Mouse (Mus musculus): ENCODE results near the gene Nol9. TPM values are rescaled to one million over a fixed set of nuclear protein-coding genes. Genes with fewer than 3 reads are reported as not detected.

Nol9 gene
- polyA plus RNA-seq, 1 experiment from 2014 or later: 20.5 TPM

GRCm38 (mm10) chr4:152072655-152073054 is 33.5 kb downstream of the Nol9 start:
- ATAC-seq (replicated peaks; ENCODE audit: low FRiP score, low read depth) (no peak), DNase-seq (ENCODE audit: low spot score) (no peak)
- H3K9ac ChIP-seq (ENCODE audit: low read depth, low read length): no peak overlapping the region
- H3K4me1 ChIP-seq (replicated peaks; ENCODE audit: insufficient read depth, low read length): no peaks in the 10 kb centered on the region; the same call in 1 of the 2 replicates
- no peak overlapping the region for H3K27ac ChIP-seq
- no peak for TF ChIP-seq CTCF (IDR thresholded peaks at IDR 0.05; ENCODE audit: low read depth)
- no peaks in the 10 kb centered on the region for H3K36me3 ChIP-seq (ENCODE audit: insufficient read depth, low read length)
- no peak overlapping the region for H3K4me3 ChIP-seq (replicated peaks; ENCODE audit: low read depth, low read length)
- 61% methylated on average over 10 of the region's 10 CpGs for WGBS
- H3K4me2 ChIP-seq (ENCODE audit: low read length): no peak overlapping the region
- H3K9me3 ChIP-seq (replicated peaks; ENCODE audit: low read length): no peaks in the 10 kb centered on the region
- H3K27me3 ChIP-seq (ENCODE audit: insufficient read depth, low read length): no peaks in the 10 kb centered on the region

- ATAC-seq (replicated peaks; ENCODE audit: low FRiP score, low read depth) (0 out of 2 replicates have a peak, but pooled peaks have one; percentile 24), DNase-seq (ENCODE audit: low spot score) (no peak)
- H3K9ac ChIP-seq (ENCODE audit: low read depth, low read length): no peak overlapping the region
- no peak overlapping the region for H3K27ac ChIP-seq
- no peak for TF ChIP-seq CTCF (IDR thresholded peaks at IDR 0.05; ENCODE audit: low read depth)
- no peaks in the 10 kb centered on the region for H3K9me3 ChIP-seq (replicated peaks; ENCODE audit: low read length)
- H3K4me3 ChIP-seq (replicated peaks; ENCODE audit: low read depth, low read length): no peak overlapping the region
- no peaks in the 10 kb centered on the region for H3K27me3 ChIP-seq (ENCODE audit: insufficient read depth, low read length)
- H3K4me1 ChIP-seq (replicated peaks; ENCODE audit: insufficient read depth, low read length): no peaks in the 10 kb centered on the region; the same call in 1 of the 2 replicates
- WGBS: 77% methylated on average over 6 of the region's 6 CpGs
- no peak overlapping the region for H3K4me2 ChIP-seq (ENCODE audit: low read length)
- H3K36me3 ChIP-seq (ENCODE audit: insufficient read depth, low read length): no peaks in the 10 kb centered on the region
Observed at GRCm38 (mm10) chr4:152073715-152074114, 34.6 kb downstream of the Nol9 start.

DNA sequence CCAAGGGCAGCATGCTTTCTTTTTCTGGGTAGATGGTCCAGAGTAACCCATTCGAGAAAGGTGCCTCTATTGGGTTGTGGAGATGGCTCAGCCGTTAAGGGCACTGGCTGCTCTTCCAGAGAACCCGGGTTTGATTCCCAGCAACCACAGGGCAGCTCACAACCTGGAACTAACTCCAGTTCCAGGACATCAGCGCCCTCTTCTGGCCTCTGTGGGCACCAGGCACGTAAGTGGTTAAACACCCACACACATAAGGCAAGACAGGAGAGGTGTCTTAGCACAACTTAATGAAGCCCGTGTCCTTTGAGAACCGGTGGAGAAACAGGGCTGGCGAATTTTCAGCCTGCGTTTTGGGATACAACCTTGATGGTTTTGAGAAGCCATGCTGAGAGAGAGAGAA is 35.4 kb downstream of the Nol9 start:
- H3K4me2 ChIP-seq (ENCODE audit: low read length): no peak overlapping the region
- peak; percentile 19; the same call in 1 of the 2 replicates for TF ChIP-seq CTCF (IDR thresholded peaks at IDR 0.05; ENCODE audit: low read depth)
- WGBS: 84% methylated on average over 9 of the region's 9 CpGs

DNA sequence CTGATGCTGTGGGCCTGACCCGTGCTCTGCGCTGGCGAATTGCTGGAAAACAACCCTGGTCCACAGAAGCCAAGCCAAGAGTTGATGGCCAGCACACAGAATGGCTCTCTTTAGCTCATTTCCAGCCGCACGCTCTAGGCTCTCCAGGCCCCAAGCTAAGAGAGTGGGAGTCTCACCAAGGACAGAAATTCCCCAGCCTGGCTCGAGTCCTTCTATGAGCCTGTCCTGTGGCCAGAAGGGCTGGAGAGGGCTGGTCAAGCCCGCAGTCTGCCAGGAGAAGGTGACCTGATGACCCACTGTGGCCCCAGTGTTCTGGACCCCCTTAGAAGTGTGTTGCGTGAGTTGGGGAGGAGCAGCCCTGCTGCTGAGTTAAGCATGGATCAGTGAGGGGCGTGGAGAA is 38.1 kb downstream of the Nol9 start:
- ATAC-seq (replicated peaks; ENCODE audit: low FRiP score, low read depth): no peak

More for the DNA sequence above, 35.4 kb downstream of the Nol9 start:
- H3K4me3 ChIP-seq (replicated peaks; ENCODE audit: low read depth, low read length): no peak overlapping the region
- no peaks in the 10 kb centered on the region for H3K9me3 ChIP-seq (replicated peaks; ENCODE audit: low read length)
- no peak overlapping the region for H3K9ac ChIP-seq (ENCODE audit: low read depth, low read length)
- H3K27me3 ChIP-seq (ENCODE audit: insufficient read depth, low read length): no peaks in the 10 kb centered on the region
- ATAC-seq (replicated peaks; ENCODE audit: low FRiP score, low read depth) (no peak), DNase-seq (ENCODE audit: low spot score) (no peak)
- no peaks in the 10 kb centered on the region for H3K36me3 ChIP-seq (ENCODE audit: insufficient read depth, low read length)
- H3K4me1 ChIP-seq (replicated peaks; ENCODE audit: insufficient read depth, low read length): no peaks in the 10 kb centered on the region; the same call in 1 of the 2 replicates
- no peak overlapping the region for H3K27ac ChIP-seq

DNA sequence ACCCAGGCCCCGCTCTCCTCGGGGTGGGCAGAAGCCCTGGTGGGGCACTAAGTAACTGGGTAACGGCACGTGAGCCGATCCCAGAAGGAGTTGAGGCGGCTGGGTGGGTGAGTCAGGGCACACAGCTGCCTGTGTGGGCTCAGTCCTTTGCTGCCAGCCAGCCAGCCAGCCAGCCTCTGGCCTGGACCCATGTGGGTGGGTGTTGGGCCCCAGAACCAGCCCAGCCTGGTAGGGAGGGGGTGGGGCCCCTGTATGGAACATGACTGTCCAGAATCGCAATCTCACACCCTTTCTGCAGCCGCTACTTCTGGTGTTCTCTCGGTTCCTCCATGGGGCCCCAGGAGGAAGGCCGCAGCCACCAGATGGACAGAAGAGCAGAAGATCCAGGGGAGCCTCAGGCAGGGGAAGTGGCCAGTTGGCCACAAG is 39.0 kb downstream of the Nol9 start:
- no peak for TF ChIP-seq CTCF (IDR thresholded peaks at IDR 0.05; ENCODE audit: low read depth)
- no peaks in the 10 kb centered on the region for H3K9me3 ChIP-seq (replicated peaks; ENCODE audit: low read length)
- H3K4me1 ChIP-seq (replicated peaks; ENCODE audit: insufficient read depth, low read length): no peaks in the 10 kb centered on the region; the same call in 1 of the 2 replicates
- DNase-seq (ENCODE audit: low spot score): no peak
- H3K4me2 ChIP-seq (ENCODE audit: low read length): no peak overlapping the region
- H3K27ac ChIP-seq: no peak overlapping the region
- H3K4me3 ChIP-seq (replicated peaks; ENCODE audit: low read depth, low read length): no peak overlapping the region
- H3K36me3 ChIP-seq (ENCODE audit: insufficient read depth, low read length): no peaks in the 10 kb centered on the region
- no peak overlapping the region for H3K9ac ChIP-seq (ENCODE audit: low read depth, low read length)
- ATAC-seq (replicated peaks; ENCODE audit: low FRiP score, low read depth): no peak
- no peaks in the 10 kb centered on the region for H3K27me3 ChIP-seq (ENCODE audit: insufficient read depth, low read length)
- 90% methylated on average over 10 of the region's 10 CpGs for WGBS

More for the DNA sequence above, 38.1 kb downstream of the Nol9 start:
- no peak for TF ChIP-seq CTCF (IDR thresholded peaks at IDR 0.05; ENCODE audit: low read depth)
- Histone ChIP-seq H3K27me3 (ENCODE audit: insufficient read depth, low read length) (no peaks in the 10 kb centered on the region), H3K9ac (ENCODE audit: low read depth, low read length) (no peak overlapping the region), H3K27ac (no peak overlapping the region), H3K4me1 (replicated peaks; ENCODE audit: insufficient read depth, low read length) (no peaks in the 10 kb centered on the region; the same call in 1 of the 2 replicates), H3K36me3 (ENCODE audit: insufficient read depth, low read length) (no peaks in the 10 kb centered on the region), H3K4me2 (ENCODE audit: low read length) (no peak overlapping the region), H3K4me3 (replicated peaks; ENCODE audit: low read depth, low read length) (no peak overlapping the region), H3K9me3 (replicated peaks; ENCODE audit: low read length) (no peaks in the 10 kb centered on the region)
- WGBS: 89% methylated on average over 9 of the region's 9 CpGs
- DNase-seq (ENCODE audit: low spot score): no peak

DNA sequence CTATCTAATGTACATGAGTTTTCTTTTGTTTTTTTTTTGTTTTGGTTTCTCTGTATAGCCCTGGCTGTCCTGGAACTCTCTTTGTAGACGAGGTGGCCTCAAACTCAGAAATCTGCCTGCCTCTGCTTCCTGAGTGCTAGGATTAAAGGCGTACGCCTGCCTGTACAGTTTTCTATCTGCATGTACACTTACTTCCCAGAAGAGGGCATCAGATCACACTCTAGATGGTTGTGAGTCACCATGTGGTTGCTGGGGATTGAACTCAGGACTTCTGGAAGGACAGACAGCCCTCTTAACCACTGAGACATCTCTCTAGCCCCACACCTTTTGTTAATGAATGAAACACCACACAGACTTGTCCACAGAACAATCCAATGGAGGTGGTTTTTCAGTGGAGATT is 40.1 kb downstream of the Nol9 start:
- H3K4me1 ChIP-seq (replicated peaks; ENCODE audit: insufficient read depth, low read length): no peaks in the 10 kb centered on the region; the same call in 1 of the 2 replicates
- no peaks in the 10 kb centered on the region for H3K36me3 ChIP-seq (ENCODE audit: insufficient read depth, low read length)
- H3K4me3 ChIP-seq (replicated peaks; ENCODE audit: low read depth, low read length): no peak overlapping the region
- 94% methylated on average over 3 of the region's 3 CpGs for WGBS
- no peaks in the 10 kb centered on the region for H3K27me3 ChIP-seq (ENCODE audit: insufficient read depth, low read length)
- DNase-seq (ENCODE audit: low spot score) (no peak), ATAC-seq (replicated peaks; ENCODE audit: low FRiP score, low read depth) (no peak)
- TF ChIP-seq CTCF (IDR thresholded peaks at IDR 0.05; ENCODE audit: low read depth): peak; percentile 37; the same call in 1 of the 2 replicates
- H3K27ac ChIP-seq: no peak overlapping the region
- H3K9ac ChIP-seq (ENCODE audit: low read depth, low read length): no peak overlapping the region
- no peaks in the 10 kb centered on the region for H3K9me3 ChIP-seq (replicated peaks; ENCODE audit: low read length)
- no peak overlapping the region for H3K4me2 ChIP-seq (ENCODE audit: low read length)

DNA sequence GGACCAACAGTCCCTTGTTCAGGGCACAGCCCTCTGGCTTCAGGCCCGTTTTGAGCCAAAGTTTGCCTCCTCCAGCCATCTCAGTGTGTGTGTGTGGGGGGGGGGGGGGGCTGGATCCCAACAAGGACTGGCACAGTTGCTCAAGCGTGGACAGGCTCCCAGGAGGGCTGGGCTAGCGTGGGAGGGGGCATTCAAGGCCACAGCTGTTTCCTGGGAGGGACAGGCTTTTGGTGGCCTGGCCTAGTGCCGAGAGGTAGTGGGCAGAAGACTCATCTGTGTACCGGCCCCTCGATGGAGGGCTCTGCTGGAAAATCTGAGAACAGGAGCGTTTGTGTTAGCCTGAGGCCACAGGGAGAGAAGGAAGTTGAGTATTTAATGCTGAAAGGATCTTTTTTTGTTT is 40.8 kb downstream of the Nol9 start:
- H3K36me3 ChIP-seq (ENCODE audit: insufficient read depth, low read length): no peaks in the 10 kb centered on the region
- no peak overlapping the region; the same call in 1 of the 2 replicates for H3K27ac ChIP-seq
- peak; percentile 58 for DNase-seq (ENCODE audit: low spot score)
- H3K4me2 ChIP-seq (ENCODE audit: low read length): no peak overlapping the region
- H3K9me3 ChIP-seq (replicated peaks; ENCODE audit: low read length): no peaks in the 10 kb centered on the region
- no peak for TF ChIP-seq CTCF (IDR thresholded peaks at IDR 0.05; ENCODE audit: low read depth)
- H3K4me1 ChIP-seq (replicated peaks; ENCODE audit: insufficient read depth, low read length): no peaks in the 10 kb centered on the region; the same call in 1 of the 2 replicates
- WGBS: 34% methylated on average over 7 of the region's 7 CpGs
- no peaks in the 10 kb centered on the region for H3K27me3 ChIP-seq (ENCODE audit: insufficient read depth, low read length)
- no peak for ATAC-seq (replicated peaks; ENCODE audit: low FRiP score, low read depth)
- no peak overlapping the region for H3K4me3 ChIP-seq (replicated peaks; ENCODE audit: low read depth, low read length)
- no peak overlapping the region for H3K9ac ChIP-seq (ENCODE audit: low read depth, low read length)
